Mouse (Mus musculus) heart, adult 9 months (tissue): ENCODE data around the gene Ankfy1.
"Not testable (repeated sequence)": the region's sequence is repeated elsewhere in the genome, so short reads cannot be mapped to it uniquely, and the experiment has no call there.

Experiments used
- DNase-seq, 2 experiments: peaks; one replicate each; pipeline ENCODE4 v3.0.0; 2022; ENCODE audit warnings: low spot score in 2 of 2

Gene Ankfy1

GRCm38 (mm10) chr11:72689551-72690510 is at the start of gene Ankfy1:
Gene Ankfy1 (plus strand): TSS chr11:72690006.
- DNase-seq = peak; percentile 98

- no peak for DNase-seq
These were observed 47.1 kb upstream of the Ankfy1 start for GRCm38 (mm10) chr11:72642730-72643129.

- peak in 1 of 2 experiments; percentile 9 for DNase-seq
These were observed 44.4 kb upstream of the Ankfy1 start for GRCm38 (mm10) chr11:72645386-72645785.

GRCm38 (mm10) chr11:72650347-72650746 is 39.5 kb upstream of the Ankfy1 start:
- DNase-seq = no peak

- DNase-seq = no peak
These were observed 29.9 kb upstream of the Ankfy1 start for GRCm38 (mm10) chr11:72659918-72660317.

DNA sequence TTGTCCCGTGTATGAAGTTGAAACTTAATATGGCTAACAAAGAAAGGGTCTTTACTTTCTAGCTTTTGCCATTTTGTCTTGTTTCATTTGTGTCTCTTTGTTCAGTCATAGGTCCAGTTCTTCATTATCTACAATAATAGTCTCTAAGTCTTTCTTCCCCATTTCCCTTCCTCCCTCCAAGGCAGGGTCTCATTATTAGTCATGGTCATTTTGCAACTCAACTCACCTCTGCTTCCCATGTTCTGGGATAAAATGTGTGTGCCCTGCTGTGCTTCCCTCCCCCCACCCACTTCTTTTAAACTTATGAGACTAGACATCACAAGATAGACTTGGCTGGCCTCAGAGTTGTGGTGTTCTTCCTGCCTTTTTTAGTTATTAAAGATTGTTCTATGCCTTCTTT is 29.4 kb upstream of the Ankfy1 start:
- no peak for DNase-seq

- no peak for DNase-seq
These were observed 25.2 kb upstream of the Ankfy1 start for GRCm38 (mm10) chr11:72664641-72665040.

GRCm38 (mm10) chr11:72670634-72671033 is 19.2 kb upstream of the Ankfy1 start:
- no peak for DNase-seq

DNA sequence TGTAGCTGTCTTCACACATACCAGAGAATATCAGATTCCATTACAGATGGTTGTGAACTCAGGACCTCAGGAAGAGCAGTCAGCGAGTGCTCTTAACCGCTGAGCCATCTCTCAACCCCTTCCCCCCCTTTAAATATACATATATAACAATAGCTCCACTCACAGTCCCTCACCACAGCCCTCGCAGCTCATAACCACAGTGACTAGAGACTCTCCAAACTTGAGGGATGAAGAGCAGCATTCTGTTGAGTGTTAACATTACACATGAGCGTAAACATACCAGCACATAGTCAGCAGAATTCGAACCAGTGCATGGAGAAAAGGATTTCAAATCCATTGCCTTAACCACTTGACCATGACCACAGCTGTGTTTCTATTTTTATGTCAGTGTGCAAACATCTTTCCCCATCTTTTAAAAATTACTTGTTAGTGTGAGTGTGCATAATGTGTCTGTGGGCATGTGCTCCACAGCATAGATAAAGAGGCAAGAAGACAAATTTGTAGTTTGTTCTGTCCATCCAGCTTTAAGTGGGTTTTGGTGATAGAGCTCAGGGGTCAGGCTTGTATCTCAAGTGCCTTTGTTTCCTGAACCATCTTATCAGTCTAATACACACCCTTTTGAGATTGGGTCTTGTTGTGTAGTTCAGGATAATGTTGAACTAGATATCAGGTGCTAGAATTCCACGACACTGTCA is 18.4 kb upstream of the Ankfy1 start:
- no peak for DNase-seq

GRCm38 (mm10) chr11:72672438-72672837 is 17.4 kb upstream of the Ankfy1 start:
- no peak for DNase-seq

- DNase-seq = no peak
These were observed 14.5 kb upstream of the Ankfy1 start for GRCm38 (mm10) chr11:72675280-72675679.

- DNase-seq = no peak
These were observed 9.1 kb upstream of the Ankfy1 start for GRCm38 (mm10) chr11:72680726-72681125.

- DNase-seq = no peak
These were observed 6.4 kb upstream of the Ankfy1 start for GRCm38 (mm10) chr11:72683402-72683801.

DNA sequence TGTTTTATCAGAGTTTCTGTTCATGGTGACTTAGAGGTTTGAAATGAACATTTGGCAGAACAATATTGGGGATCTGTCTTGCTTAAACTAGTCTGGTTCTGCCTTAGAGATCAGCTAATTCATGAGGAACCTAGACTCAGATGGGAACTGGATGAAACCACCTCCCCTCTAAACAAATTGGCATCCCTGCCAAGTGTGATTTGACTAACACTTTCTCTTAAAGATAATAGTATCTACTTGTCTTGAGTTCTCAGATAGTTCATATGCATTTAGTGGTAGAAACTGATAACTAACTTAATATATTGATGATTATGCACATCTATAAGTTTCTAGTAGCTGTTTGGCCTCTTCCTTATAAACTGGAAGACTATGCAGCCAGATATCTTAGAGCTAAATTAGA is 3.1 kb upstream of the Ankfy1 start:
- DNase-seq = no peak

DNA sequence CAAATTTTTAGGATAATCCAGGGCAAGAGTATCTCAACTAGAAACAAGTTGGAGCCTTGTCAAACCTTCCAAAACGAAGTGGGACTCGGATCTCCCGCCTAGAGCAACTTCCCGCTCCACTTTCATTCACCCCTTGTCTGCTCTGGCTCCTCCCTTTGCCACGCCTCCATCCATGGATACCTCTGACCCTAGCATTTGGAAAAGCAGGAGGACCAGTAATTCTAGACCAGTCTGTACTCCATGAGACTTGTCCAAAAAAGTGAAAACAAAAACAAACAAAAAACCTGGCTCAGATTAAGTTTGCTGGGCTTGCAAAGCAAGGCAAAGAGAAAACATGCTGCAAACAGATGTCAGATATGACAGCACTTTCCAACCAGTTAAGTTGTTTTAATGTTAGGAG is 1.6 kb upstream of the Ankfy1 start:
- no peak for DNase-seq

GRCm38 (mm10) chr11:72689115-72689514 is 691 bp upstream of the Ankfy1 start:
- no peak for DNase-seq

- no peak for DNase-seq
These were observed 2.5 kb downstream of the Ankfy1 start for GRCm38 (mm10) chr11:72692353-72692752.

DNA sequence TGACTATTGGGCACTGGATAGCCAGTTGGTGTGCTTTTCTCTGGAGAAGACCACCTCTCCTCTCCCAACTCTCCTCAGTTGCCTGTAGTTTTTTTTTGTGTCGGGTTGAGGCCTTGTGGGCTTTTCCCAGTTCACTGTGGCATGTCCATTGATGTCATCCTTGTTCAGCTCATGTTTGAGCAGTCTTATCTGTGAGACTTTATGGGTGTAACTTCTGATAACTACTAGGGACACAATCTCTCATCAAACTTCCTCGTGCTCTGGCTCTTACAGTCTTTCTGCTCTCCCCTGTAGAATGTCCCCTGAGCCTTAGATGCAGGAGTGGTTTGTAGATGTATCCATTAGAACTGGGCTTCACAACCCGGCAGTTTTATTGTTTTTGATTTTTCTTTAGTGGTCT is 5.2 kb downstream of the Ankfy1 start:
- no peak for DNase-seq

DNA sequence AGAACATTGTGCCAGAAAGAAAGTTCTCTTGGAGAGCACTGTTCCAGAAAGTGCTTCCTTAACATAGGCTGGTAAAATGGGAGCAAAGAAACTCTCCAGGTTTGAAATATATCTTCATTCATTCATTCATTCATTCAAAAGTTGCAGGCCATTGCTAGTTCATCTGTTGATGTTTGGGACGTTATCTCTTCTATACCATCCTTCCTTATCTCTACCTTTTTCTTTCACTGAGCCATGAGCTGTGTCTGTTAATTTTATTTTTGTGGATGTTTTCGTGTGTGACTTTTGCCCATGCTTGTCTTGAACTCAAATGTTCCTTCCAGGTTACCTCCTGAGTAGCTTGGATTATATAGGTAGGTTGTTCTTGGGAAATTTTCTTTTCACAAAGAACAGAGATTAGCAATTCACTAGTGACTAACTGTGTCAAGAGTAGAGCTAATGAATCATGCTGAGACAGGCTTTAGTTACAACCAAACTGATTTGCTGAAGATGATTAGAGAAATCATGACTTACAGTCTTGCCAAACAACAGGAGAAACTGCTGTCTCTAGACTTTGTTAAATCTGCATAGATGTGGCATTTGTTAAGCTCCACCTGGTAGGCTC is 6.7 kb downstream of the Ankfy1 start:
- no peak for DNase-seq

- no peak for DNase-seq
These were observed 7.5 kb downstream of the Ankfy1 start for GRCm38 (mm10) chr11:72697323-72697722.

- DNase-seq = not testable (repeated sequence)
These were observed 15.3 kb downstream of the Ankfy1 start for GRCm38 (mm10) chr11:72705111-72705510.

GRCm38 (mm10) chr11:72712721-72713120 is 22.9 kb downstream of the Ankfy1 start:
- no peak for DNase-seq
